Mouse (Mus musculus) liver, embryonic 14.5 days (tissue): ENCODE data around the gene Kmt2b.

Experiments
- CTCF ChIP-seq: IDR thresholded peaks from 2 replicates; pipeline ENCODE4 v1.5.1; 2016; ENCODE audit warnings: antibody characterized with exemption, low read depth, control low read depth
- EP300 ChIP-seq: IDR thresholded peaks from 2 replicates; pipeline ENCODE4 v1.6.1; 2016; ENCODE audit warnings: antibody characterized with exemption, low read depth

DNA sequence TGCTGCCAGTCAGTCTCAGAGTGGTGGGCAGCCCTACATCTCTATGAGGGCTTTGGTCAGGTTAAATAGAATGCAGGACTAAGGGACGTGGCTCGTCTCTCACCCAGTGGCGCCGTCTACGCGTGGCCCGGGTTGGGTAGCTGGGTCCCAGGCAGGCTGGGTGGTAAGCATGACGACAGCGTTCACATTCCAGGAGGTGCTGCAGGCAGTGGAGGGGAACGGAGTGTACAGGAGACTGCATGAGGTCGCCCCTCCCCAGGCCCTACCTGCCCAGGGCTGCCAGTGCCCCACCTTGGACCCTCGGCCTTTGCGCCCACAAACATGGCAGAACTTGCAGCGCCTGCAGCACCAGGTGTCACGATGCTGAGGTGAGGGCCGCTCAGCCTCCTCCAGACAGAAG, 7.0 kb downstream of the Kmt2b start:
- TF ChIP-seq CTCF (no peak), EP300 (no peak)
